Mouse (Mus musculus) thymus, adult 2 months (tissue): ENCODE data around the gene Milr1. TPM values are rescaled to one million over a fixed set of nuclear protein-coding genes. Genes with fewer than 3 reads are reported as not detected.

Experiments used
- DNase-seq: peaks from one replicate; pipeline ENCODE4 v3.0.0; 2021
- H3K27ac ChIP-seq: fragments of 200-500 bp; 2 replicates; pipeline ENCODE4 v1.5.1; 2012; ENCODE audit warnings: low read length, control low read depth; ENCODE audit not compliant: control insufficient read depth, insufficient read depth
- H3K27me3 ChIP-seq: fragments of 200-500 bp; 2 replicates; pipeline ENCODE4 v1.6.1; 2012; ENCODE audit warnings: mild to moderate bottlenecking, low read length, moderate library complexity, mixed read lengths; ENCODE audit not compliant: control insufficient read depth, insufficient read depth
- H3K36me3 ChIP-seq: fragments of 200-500 bp; 2 replicates; pipeline ENCODE4 v1.6.1; 2012; ENCODE audit warnings: mild to moderate bottlenecking, low read length, moderate library complexity; ENCODE audit not compliant: control insufficient read depth, insufficient read depth
- H3K4me1 ChIP-seq: fragments of 200-500 bp; replicated peaks from 2 replicates; pipeline ENCODE4 v1.6.1; 2012; ENCODE audit warnings: low read length; ENCODE audit not compliant: control insufficient read depth, insufficient read depth
- H3K4me3 ChIP-seq: fragments of 200-500 bp; 2 replicates; pipeline ENCODE4 v1.5.1; 2012; ENCODE audit warnings: mild to moderate bottlenecking, low read length, control low read depth, moderate library complexity; ENCODE audit not compliant: control insufficient read depth, insufficient read depth
- CTCF ChIP-seq: fragments of 200-500 bp; IDR thresholded peaks from 2 replicates; pipeline ENCODE4 v1.5.1; 2012; ENCODE audit warnings: mild to moderate bottlenecking, control low read depth, low read length, moderate library complexity, borderline replicate concordance; ENCODE audit not compliant: control insufficient read depth, poor library complexity, insufficient read depth; ENCODE audit errors: extremely low read depth
- POLR2A ChIP-seq: fragments of 200-500 bp; IDR thresholded peaks from 2 replicates; pipeline ENCODE4 v1.6.1; 2012; ENCODE audit warnings: mild to moderate bottlenecking, low read length, control low read depth, moderate library complexity; ENCODE audit not compliant: control insufficient read depth, poor library complexity, insufficient read depth; ENCODE audit errors: extremely low read depth
- WGBS: fragments of 180-500 bp; shearing (Covaris S2); methylation state at CpG from one replicate; pipeline ENCODE4 v1.1.7; 2018; 5-methylcytosine and 5-hydroxymethylcytosine counted together
- polyA plus RNA-seq: library from polyadenylated mRNA; depleted of rRNA; stranded (reverse); fragments of >200 nt; gene quantifications from 2 replicates; pipeline ENCODE4 v1.2.3, GENCODE M21; 2012

The Milr1 gene
- polyA plus RNA-seq, 1 experiment = 3.6 TPM

DNA sequence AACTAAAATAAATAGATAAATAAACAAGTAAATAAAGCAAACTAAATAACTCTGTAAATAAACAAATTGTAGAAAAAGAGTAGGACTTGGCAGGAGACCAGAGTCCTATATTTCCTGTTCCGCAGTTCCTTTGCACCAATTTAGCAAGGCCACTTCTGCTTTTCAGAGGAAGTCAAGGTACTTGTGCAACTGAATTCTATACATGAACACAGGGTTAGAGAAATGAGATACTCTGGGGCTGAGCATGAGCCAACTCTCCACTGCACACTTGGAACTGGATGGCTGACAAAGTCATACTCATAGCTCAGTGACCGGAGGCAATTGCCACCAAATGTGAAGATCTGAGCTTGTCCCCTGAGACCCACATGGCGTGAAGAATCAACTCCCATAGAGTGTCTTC is 8.0 kb downstream of the Milr1 start:
- Histone ChIP-seq H3K27ac (no peak overlapping the region), H3K4me3 (no peak overlapping the region), H3K27me3 (no peaks in the 10 kb centered on the region), H3K36me3 (no peaks in the 10 kb centered on the region), H3K4me1 (peaks cover 29% of the 10 kb centered on the region)
- WGBS = 81% methylated on average over 3 of the region's 3 CpGs
- TF ChIP-seq CTCF (no peak), POLR2A (no peak)
- no peak for DNase-seq

DNA sequence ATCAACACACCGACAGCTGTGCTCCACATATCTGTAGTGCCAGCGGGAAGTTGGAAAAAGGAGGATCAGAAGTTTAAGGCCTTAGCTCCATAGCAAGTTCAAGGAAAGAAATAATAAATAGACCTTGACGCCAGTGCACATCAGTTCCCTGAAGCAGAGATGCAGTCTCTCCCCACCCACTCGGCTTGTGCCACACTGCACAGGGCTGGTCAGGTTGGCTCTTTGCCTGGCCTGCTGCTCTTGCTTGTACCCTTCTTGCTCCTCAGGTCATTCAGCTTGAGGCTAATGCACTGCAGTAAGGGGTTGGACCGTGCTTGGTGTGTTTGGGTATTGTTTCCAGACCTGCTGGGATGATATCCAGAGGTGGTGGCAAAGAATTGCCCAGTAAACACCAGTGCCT is 9.5 kb downstream of the Milr1 start:
- H3K4me1 ChIP-seq = peaks cover 29% of the 10 kb centered on the region
- 92% methylated on average over 5 of the region's 5 CpGs for WGBS

DNA sequence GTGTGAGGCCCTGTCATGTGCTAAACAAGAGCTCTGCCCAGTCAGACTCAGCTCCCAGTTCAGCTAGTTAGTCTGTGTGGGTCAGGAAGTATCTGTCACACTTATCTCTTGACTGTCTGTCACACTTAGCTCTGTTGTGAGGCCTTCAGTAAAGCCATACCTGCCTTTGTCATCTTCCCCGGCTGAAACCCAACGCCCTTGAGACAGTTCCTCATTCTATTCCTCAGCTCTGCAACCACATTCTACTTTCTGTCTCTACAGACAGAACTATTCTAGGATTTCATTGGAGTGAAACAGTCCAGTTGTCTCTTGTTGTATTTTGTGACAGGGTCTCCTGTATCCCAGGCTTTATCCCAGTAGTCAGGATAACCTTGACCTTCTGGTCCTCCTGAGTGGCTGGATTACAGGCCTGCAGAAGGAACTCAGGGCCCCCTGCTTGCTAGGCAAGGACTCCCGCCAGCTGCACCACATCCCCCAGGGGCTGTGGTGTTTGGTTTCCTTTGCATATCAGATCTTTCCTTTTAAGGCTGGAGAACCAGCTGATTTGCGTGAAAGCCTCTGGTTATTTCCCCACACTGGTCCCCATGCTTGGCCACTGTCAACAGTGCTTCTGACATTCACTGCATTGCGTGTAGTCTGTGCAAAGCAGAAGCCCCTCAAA is 11.2 kb downstream of the Milr1 start:
- Histone ChIP-seq H3K4me3 (no peak overlapping the region), H3K27me3 (no peaks in the 10 kb centered on the region), H3K36me3 (peaks cover 13% of the 10 kb centered on the region), H3K4me1 (peaks cover 29% of the 10 kb centered on the region), H3K27ac (peak overlapping the region; percentile 41)
- WGBS = 4% methylated on average over 5 of the region's 5 CpGs
- peak; percentile 53 for DNase-seq
- TF ChIP-seq CTCF = no peak
- no peak for TF ChIP-seq POLR2A

More for the DNA sequence above, 9.5 kb downstream of the Milr1 start:
- no peak for DNase-seq
- H3K36me3 ChIP-seq = 0 out of 2 replicates have a peak, but pooled peaks cover 3% of the 10 kb centered on the region
- H3K4me3 ChIP-seq = no peak overlapping the region
- TF ChIP-seq CTCF = no peak
- TF ChIP-seq POLR2A = no peak
- no peak overlapping the region for H3K27ac ChIP-seq
- H3K27me3 ChIP-seq = no peaks in the 10 kb centered on the region

DNA sequence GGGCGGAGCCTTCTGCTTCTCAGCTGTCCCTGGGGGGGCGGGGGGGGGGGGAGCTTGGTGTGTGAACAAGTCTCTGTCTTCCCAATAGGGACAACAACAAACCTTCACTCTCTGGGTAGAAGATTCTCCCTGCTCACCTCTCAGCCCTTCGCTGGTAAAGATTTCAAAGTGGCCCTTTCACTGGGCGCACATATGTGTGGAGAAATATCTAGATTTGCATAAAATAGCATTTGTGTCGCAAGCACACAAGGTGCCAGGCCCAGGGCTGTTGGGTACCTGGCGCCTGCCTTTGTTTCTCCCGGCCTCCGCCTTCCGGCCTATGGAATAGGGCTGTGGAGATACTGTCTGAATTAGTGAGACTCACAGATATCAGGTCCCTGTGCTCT is 11.8 kb downstream of the Milr1 start:
- H3K27ac ChIP-seq = peak overlapping the region; percentile 41; the same call in 1 of the 2 replicates
- H3K4me1 ChIP-seq = peaks cover 29% of the 10 kb centered on the region

DNA sequence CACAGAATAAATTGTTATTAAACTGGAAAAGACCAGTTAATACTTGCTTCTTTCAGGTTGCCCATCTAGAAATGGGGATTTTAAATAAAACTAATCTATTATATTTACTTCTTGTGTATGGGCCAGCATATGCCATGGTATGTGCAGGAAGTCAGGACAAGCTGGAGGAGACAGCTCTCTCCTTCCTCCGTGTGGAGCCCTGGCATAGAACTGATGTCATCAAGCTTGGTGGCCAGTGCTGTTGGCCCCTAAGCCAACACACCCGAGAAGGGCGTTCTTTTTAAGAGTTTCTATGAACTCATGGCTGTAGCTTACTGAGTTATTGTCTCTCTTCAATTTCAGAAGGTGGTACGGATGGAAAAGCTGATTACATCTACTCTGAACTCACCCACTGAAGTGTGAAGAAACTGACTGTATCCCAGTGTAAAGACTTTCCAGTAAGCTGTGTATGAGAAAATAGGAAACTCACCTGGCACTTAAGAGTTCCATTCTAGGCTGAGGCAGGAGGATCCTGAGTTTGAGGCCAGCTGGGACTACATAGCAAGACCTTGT is 15.7 kb downstream of the Milr1 start:
- TF ChIP-seq POLR2A = no peak
- no peak overlapping the region for H3K27ac ChIP-seq
- H3K4me1 ChIP-seq = peaks cover 20% of the 10 kb centered on the region
- H3K27me3 ChIP-seq = no peaks in the 10 kb centered on the region
- DNase-seq = no peak
- 92% methylated on average over 4 of the region's 4 CpGs for WGBS
- H3K36me3 ChIP-seq = peaks cover 39% of the 10 kb centered on the region
- no peak overlapping the region for H3K4me3 ChIP-seq

More for the DNA sequence above, 11.8 kb downstream of the Milr1 start:
- H3K27me3 ChIP-seq = no peaks in the 10 kb centered on the region
- TF ChIP-seq CTCF (no peak), POLR2A (no peak)
- H3K36me3 ChIP-seq = peaks cover 18% of the 10 kb centered on the region
- no peak overlapping the region for H3K4me3 ChIP-seq
- WGBS = 53% methylated on average over 9 of the region's 9 CpGs
- no peak for DNase-seq

DNA sequence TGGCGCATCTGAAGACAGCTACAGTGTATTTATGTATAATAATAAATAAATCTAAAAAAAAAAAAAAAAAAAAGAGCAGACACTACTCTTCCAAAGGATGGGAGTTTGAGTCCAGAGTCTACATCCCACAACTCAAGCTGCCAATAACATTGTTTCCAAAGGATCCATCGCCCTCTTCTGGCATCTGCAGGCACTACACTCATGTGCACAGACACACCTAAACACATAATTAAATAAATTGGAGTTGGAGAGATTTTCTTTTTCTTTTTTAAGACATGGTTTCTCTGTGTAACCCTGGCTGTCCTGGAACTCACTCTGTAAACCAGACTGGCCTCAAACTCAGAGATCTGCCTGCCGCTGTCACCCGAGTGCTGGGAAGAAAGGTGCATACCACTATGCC is 16.5 kb downstream of the Milr1 start:
- peaks cover 12% of the 10 kb centered on the region for H3K4me1 ChIP-seq
- WGBS = 97% methylated on average over 4 of the region's 4 CpGs
- TF ChIP-seq CTCF = no peak
- no peak for TF ChIP-seq POLR2A
- no peak for DNase-seq
- no peak overlapping the region for H3K4me3 ChIP-seq
- H3K27ac ChIP-seq = no peak overlapping the region
- peaks cover 43% of the 10 kb centered on the region for H3K36me3 ChIP-seq
- H3K27me3 ChIP-seq = no peaks in the 10 kb centered on the region
